Mouse (Mus musculus) left cerebral cortex, adult 2 months (tissue): ENCODE measurements at regions not wholly inside any gene's neighbourhood (a gene's known extent, or its start where the extent isn't known, plus 50 kb on each side); places are given as distances from the start of the nearest gene placed in this dataset.

Experiments used
- DNase-seq, 2 experiments: peaks; one replicate each; pipeline ENCODE4 v3.0.0; 2021 to 2022; ENCODE audit warnings: low spot score in 2 of 2, mixed read lengths in 1 of 2; ENCODE audit errors: extremely low spot score in 1 of 2
- H3K27ac ChIP-seq: fragments of 200-600 bp; 2 replicates; pipeline ENCODE4 v1.8.1; 2022
- H3K4me3 ChIP-seq: fragments of 200-600 bp; 2 replicates; pipeline ENCODE4 v1.8.1; 2022
- CTCF ChIP-seq: fragments of 200-600 bp; IDR thresholded peaks from 2 replicates; pipeline ENCODE4 v1.8.1; 2022; ENCODE audit warnings: antibody characterized with exemption, mild to moderate bottlenecking, moderate library complexity
- intact Hi-C: fragments of 180-260 bp; cut with DNase I; formaldehyde crosslinking; loops from one replicate; pipeline ENCODE4 v1.15.1; 2025

DNA sequence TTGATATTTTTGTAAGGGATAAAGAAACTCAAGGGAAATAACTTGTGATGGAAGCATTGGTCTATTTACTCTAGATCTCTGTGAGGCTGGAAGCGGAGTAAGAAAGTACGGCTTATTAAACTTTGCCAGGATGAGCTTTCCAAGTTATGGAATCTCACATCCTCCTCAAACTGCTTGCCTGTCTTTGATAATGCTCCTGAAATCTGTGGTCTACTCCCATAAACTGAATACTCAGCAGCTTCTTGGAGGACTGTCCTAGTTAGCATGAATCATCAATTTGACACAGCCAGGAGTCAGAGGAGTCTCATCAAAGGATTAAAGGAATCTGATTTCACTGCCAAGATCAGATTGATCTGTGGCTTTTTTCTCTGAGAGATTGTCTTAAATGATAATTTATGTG is 2753.0 kb upstream of the Lrrc6 start:
- no peak overlapping the region for H3K4me3 ChIP-seq
- intact Hi-C loops, result no loop called here
- H3K27ac ChIP-seq, result no peak overlapping the region
- no peak for TF ChIP-seq CTCF
- DNase-seq, result no peak

DNA sequence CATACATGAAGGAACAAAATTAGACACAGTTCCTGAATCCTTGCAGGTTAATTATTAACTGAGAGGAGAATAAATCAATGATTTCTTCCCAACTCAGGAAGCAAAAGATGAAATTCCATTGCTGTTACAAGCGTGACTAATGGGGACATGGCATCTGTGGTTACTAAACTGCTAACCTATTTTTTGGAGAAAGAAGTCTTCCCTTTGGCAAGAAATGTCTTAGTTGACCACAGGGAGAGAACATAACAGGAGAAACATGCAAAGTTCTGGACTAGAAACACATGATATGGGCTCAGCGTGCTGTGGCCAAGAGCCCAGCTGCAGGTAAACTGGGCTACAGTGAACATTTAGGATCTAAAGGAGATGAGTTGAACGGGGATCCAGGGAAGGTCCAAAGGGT is 2751.4 kb upstream of the Lrrc6 start:
- TF ChIP-seq CTCF, result no peak
- no peak overlapping the region for H3K27ac ChIP-seq
- no peak for DNase-seq
- H3K4me3 ChIP-seq, result no peak overlapping the region
- intact Hi-C loops, result no loop called here

DNA sequence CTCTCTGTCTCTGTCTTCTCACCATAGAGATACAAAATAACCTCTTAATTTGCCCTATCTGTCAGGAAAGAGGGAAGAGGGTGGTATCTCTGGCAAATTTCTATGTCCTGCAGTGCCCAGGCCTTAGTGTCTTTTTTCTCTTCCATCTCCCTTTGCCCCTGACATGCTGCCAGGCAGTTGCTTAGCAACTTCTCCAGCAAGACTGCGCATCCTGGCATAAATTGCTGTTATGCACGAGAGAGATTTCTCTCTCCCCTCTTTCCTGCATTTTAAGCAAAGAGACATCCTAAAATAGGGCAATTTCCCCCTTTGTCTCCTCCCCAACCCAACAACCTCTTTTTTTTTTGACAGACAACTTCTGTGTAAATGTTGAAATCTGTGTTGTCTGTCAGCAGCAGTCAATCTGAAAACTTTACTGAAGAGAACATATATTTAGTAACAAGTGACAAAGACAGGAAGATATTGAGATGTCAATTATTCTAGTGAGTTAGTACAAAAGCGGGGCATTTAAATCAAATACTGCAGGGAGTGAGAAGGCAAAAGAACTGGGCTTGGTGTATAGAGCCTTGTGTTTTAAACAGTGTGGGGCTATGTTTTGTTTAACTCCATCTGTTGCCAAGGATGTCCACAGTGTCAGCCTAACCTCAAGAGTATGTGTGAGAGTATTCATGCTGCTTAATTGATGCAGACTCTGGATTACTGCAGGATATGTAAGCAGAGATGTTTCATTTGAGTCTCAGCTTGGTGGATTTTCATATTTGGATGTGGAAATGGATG is 2745.7 kb upstream of the Lrrc6 start:
- intact Hi-C loops, result no loop called here
- H3K4me3 ChIP-seq, result no peak overlapping the region
- TF ChIP-seq CTCF, result no peak
- DNase-seq, result peak; percentile 24
- H3K27ac ChIP-seq, result no peak overlapping the region

DNA sequence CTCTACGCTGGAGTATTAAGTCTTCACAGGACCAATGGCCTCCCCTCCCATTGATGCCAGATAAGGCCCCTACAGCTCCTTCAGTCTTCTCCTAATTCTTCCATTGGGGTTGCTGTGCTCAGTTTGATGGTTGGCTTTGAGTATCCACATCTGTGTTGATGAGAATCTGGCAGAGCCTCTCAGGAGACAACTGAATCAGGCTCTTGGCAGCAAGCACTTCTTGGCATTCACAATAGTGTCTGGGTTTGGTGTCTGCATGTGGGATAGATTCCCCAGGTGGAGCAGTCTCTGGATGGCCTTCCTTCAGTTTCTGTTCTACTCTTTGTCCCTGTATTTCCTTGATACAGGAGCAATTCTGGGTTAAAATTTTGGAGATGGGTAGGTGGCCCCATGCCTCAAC is 2734.6 kb upstream of the Lrrc6 start:
- H3K4me3 ChIP-seq, result no peak overlapping the region
- DNase-seq, result no peak
- intact Hi-C loops, result no loop called here
- no peak overlapping the region for H3K27ac ChIP-seq
- no peak for TF ChIP-seq CTCF

DNA sequence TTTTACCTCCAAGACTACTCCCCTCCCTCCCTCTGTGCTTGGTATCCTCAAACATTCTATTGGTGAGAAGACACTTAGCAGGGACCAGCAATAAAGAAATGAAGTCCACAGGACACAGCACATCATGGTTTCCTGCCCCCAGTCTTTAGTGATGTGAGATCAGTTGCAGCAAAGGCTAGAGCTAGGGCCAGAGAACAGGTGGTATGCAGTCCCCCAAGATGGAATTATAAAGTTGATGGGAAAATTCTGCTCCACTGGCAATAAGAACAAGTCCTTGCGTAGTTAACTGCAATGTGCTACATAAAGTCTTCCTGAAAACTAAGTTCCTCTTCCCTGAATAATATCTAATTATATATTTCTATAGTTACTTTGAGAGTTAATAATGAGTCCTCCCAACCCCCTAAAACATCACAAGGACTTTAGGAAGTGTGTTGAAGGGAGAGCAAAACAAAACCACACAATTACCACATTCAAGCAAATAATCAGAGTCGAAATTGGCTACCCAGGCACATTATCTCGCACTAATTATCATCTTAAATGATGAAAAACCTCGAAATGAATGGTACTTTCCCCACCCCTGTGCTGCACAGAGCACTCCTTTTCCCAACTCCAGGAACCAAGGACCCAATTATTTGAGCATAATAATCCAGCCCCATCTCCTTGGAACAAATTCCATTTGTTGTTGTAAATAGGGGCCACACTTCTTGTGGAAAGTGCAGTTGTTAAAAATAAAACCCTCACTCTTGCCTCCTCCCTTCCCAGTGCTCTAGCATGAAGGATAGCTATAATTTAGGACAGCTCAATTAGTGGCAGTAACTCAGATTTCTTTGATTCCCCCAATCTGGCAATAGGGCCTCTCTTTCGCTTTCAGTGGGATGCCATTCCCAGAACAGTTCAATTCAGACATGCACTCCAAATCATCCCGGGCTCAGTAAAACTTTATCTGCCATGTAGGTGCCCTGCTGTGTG is 2724.2 kb upstream of the Lrrc6 start:
- intact Hi-C loops, result loop anchor here (10.0 kb wide), 1 partner anchor 290 kb away; no protein-coding TSS in a partner anchor
- Histone ChIP-seq H3K4me3 (no peak overlapping the region), H3K27ac (no peak overlapping the region)
- no peak for DNase-seq
- TF ChIP-seq CTCF, result no peak

DNA sequence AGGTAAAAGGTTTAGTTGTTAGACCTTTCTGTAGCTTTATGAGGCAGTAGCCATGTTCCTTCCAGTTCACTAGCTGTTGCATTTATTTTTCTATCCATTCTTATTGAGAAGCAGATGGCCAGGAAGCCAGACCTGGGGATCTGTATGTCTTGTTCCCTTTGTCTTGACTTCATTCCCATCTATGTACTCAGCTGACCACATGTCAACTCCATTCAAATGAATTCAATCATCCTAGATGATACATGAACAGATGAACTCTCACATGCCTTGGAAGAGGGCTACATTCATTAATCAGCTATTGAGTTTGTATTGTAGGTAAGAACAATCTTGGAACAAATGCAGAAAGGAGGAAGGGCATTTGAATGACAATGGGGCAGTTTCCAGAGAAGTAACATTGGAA is 2722.7 kb upstream of the Lrrc6 start:
- H3K4me3 ChIP-seq, result no peak overlapping the region
- H3K27ac ChIP-seq, result no peak overlapping the region
- TF ChIP-seq CTCF, result no peak
- DNase-seq, result no peak
- intact Hi-C loops, result loop anchor here (10.0 kb wide), 1 partner anchor 289 kb away; no protein-coding TSS in a partner anchor

DNA sequence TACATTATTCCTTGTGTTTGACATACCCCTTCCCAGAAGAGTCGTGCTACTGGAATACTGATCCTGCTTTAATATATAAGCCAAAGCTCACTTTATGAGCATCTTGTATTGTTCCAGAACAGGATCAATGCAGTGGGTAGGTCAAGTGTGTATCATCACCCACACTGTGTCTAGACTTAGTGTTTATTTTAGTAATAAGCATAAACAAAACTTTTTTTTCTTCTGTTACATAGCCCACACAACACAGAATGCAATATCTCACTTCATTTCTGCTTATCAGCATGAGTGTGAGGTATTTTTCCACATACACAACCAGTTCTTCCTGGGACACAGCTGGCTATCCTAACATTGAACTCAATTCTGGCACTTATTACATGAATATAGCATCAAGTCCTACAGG is 2721.7 kb upstream of the Lrrc6 start:
- Histone ChIP-seq H3K27ac (no peak overlapping the region), H3K4me3 (no peak overlapping the region)
- no peak for DNase-seq
- intact Hi-C loops, result loop anchor here (10.0 kb wide), 1 partner anchor 288 kb away; no protein-coding TSS in a partner anchor
- TF ChIP-seq CTCF, result no peak
